Mouse (Mus musculus) stomach, postnatal 0 days (tissue): ENCODE results near the gene Kank1. TPM values are rescaled to one million over a fixed set of nuclear protein-coding genes. Genes with fewer than 3 reads are reported as not detected.

Experiments used
- ATAC-seq: fragments of 200-750 bp; cut with Nextera tagmentation; 2 replicates; pipeline ENCODE4 v1.8.0; 2017; ENCODE audit not compliant: low FRiP score, low TSS enrichment
- DNase-seq: peaks from one replicate; pipeline ENCODE4 v3.0.0-alpha.2; 2016; ENCODE audit warnings: low spot score
- H3K27ac ChIP-seq: fragments of 300-500 bp; sonication (generic); replicated peaks from 2 replicates; pipeline ENCODE4 v1.5.1; 2014; ENCODE audit warnings: mild to moderate bottlenecking, control low read depth
- H3K27me3 ChIP-seq: fragments of 300-500 bp; sonication (generic); 2 replicates; pipeline ENCODE4 v1.6.1; 2014; ENCODE audit warnings: low read length; ENCODE audit not compliant: control insufficient read depth, insufficient read depth
- H3K36me3 ChIP-seq: fragments of 300-500 bp; sonication (generic); 2 replicates; pipeline ENCODE4 v1.6.1; 2014; ENCODE audit warnings: low read length, mixed read lengths; ENCODE audit not compliant: control insufficient read depth, insufficient read depth
- H3K4me1 ChIP-seq: fragments of 300-500 bp; sonication (generic); replicated peaks from 2 replicates; pipeline ENCODE4 v1.6.1; 2014; ENCODE audit warnings: antibody characterized with exemption; ENCODE audit not compliant: control insufficient read depth, insufficient read depth
- H3K4me2 ChIP-seq: fragments of 300-500 bp; sonication (generic); replicated peaks from 2 replicates; pipeline ENCODE4 v1.6.1; 2014; ENCODE audit warnings: low read depth, mild to moderate bottlenecking, control low read depth, moderate library complexity
- H3K4me3 ChIP-seq: fragments of 300-500 bp; sonication (generic); 2 replicates; pipeline ENCODE4 v1.5.1; 2014; ENCODE audit warnings: low read depth, low read length, control low read depth
- H3K9ac ChIP-seq: fragments of 300-500 bp; sonication (generic); 2 replicates; pipeline ENCODE4 v1.6.1; 2014; ENCODE audit warnings: mild to moderate bottlenecking, low read length, control low read depth, mixed read lengths
- H3K9me3 ChIP-seq: fragments of 300-500 bp; sonication (generic); 2 replicates; pipeline ENCODE4 v1.6.1; 2016; ENCODE audit warnings: low read length; ENCODE audit not compliant: control insufficient read depth
- CTCF ChIP-seq: IDR thresholded peaks from 2 replicates; pipeline ENCODE4 v1.5.1; 2016; ENCODE audit warnings: antibody characterized with exemption, low read depth, mild to moderate bottlenecking, moderate library complexity
- EP300 ChIP-seq: optimal IDR thresholded peaks from 2 replicates; pipeline ENCODE3; 2016; ENCODE audit warnings: antibody characterized with exemption
- WGBS: fragments of 180-500 bp; shearing (Covaris S2); extraction: QIAGEN DNeasy Blood & Tissue Kit; methylation state at CpG from one replicate; pipeline ENCODE4 v1.1.7; 2014; 5-methylcytosine and 5-hydroxymethylcytosine counted together
- polyA plus RNA-seq: library from polyadenylated mRNA; unstranded; fragments of >200 nt; fragmentation: Nextera tagmentation; extraction: Ambion mirVana; gene quantifications from 2 replicates; pipeline ENCODE4 v1.2.1, GENCODE M21; 2015

Kank1 gene
- polyA plus RNA-seq, 1 experiment from 2014 or later = 24.5 TPM

- H3K36me3 ChIP-seq = no peaks in the 10 kb centered on the region
- no peak for DNase-seq
- H3K27me3 ChIP-seq = no peaks in the 10 kb centered on the region
- no peak for ATAC-seq
- H3K4me2 ChIP-seq = no peak overlapping the region
- H3K9ac ChIP-seq = no peak overlapping the region
- H3K4me3 ChIP-seq = no peak overlapping the region
- no peak for TF ChIP-seq CTCF
- TF ChIP-seq EP300 = no peak
- no peaks in the 10 kb centered on the region for H3K9me3 ChIP-seq
- 95% methylated on average over 8 of the region's 8 CpGs for WGBS
- H3K4me1 ChIP-seq = no peaks in the 10 kb centered on the region
- H3K27ac ChIP-seq = no peak overlapping the region
These were observed 9.3 kb downstream of the Kank1 start for GRCm38 (mm10) chr19:25246062-25246461.

DNA sequence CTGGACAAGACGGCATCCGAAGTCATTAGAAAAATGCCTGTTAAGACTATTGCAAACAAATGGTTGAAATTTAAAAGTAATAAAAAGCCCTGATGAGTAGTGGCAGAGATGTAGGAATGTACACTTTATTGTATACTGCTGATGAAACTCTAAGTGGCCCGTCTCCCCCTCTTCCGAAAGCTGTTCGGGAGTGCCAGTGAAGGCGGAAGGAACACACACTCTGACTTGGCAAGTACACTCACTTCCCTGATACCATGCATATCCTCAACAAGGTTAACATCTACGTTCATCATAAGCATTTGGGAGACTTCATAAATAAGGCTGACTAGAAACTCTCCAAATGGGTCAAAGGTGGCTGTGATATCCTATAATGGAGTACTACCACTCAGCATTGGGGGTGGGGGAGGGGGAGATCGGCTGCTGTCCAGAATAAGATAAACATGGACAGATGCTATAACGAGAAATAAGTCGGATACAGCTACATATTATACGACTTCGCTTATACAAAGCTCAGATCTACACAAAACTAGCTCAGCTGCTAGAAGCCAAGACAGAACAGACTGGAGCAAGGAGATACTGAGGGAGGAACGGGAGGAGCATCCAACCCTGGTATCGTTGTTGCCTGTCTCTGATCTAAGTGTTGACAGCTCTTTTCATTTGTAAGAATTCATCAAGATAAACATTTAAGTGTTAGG, 11.2 kb downstream of the Kank1 start:
- no peak for DNase-seq
- H3K4me2 ChIP-seq = no peak overlapping the region
- H3K9ac ChIP-seq = no peak overlapping the region

DNA sequence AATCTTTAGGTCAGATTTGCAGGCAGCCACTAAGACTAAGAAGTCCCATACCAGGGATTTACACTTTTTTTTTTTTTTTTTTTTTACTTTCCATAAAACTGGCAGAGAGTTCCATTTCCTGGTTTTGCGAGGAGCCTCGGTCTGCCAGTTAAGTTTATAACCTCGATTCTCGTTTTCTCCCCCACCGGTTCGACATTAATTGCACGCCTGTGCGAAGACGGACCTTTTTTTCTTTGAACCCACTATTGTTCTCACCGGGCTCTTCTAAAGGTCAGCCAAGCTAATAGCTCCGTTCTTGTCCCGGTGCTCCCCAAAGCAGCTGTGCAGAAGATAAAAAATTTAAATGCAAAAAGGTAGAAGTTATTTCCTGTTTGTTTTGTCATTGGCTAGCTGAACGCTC, 12.5 kb downstream of the Kank1 start:
- Histone ChIP-seq H3K36me3 (no peaks in the 10 kb centered on the region), H3K9me3 (no peaks in the 10 kb centered on the region), H3K4me1 (no peaks in the 10 kb centered on the region), H3K4me2 (no peak overlapping the region), H3K4me3 (no peak overlapping the region), H3K27me3 (no peaks in the 10 kb centered on the region), H3K27ac (no peak overlapping the region), H3K9ac (no peak overlapping the region)
- WGBS = 50% methylated on average over 13 of the region's 13 CpGs
- no peak for ATAC-seq
- DNase-seq = no peak
- TF ChIP-seq EP300 = no peak

More for the DNA sequence above, 11.2 kb downstream of the Kank1 start:
- H3K27ac ChIP-seq = no peak overlapping the region
- no peaks in the 10 kb centered on the region for H3K4me1 ChIP-seq
- H3K36me3 ChIP-seq = no peaks in the 10 kb centered on the region
- no peaks in the 10 kb centered on the region for H3K9me3 ChIP-seq
- ATAC-seq = no peak
- WGBS = 57% methylated on average over 14 of the region's 14 CpGs
- no peaks in the 10 kb centered on the region for H3K27me3 ChIP-seq
- TF ChIP-seq CTCF (no peak), EP300 (no peak)
- H3K4me3 ChIP-seq = no peak overlapping the region

GRCm38 (mm10) chr19:25251610-25252140, 14.9 kb downstream of the Kank1 start:
- TF ChIP-seq CTCF (no peak), EP300 (no peak)
- ATAC-seq (no peak), DNase-seq (no peak)
- Histone ChIP-seq H3K9me3 (no peaks in the 10 kb centered on the region), H3K9ac (no peak overlapping the region), H3K27ac (no peak overlapping the region), H3K27me3 (no peaks in the 10 kb centered on the region), H3K36me3 (no peaks in the 10 kb centered on the region), H3K4me2 (no peak overlapping the region), H3K4me3 (no peak overlapping the region), H3K4me1 (no peaks in the 10 kb centered on the region)
- 70% methylated on average over 3 of the region's 3 CpGs for WGBS

GRCm38 (mm10) chr19:25253198-25253597, 16.4 kb downstream of the Kank1 start:
- Histone ChIP-seq H3K27ac (no peak overlapping the region), H3K4me2 (no peak overlapping the region), H3K4me1 (no peaks in the 10 kb centered on the region), H3K9me3 (no peaks in the 10 kb centered on the region), H3K4me3 (no peak overlapping the region), H3K9ac (no peak overlapping the region), H3K27me3 (no peaks in the 10 kb centered on the region), H3K36me3 (no peaks in the 10 kb centered on the region)
- ATAC-seq (no peak), DNase-seq (no peak)
- 88% methylated on average over 6 of the region's 6 CpGs for WGBS
- no peak for TF ChIP-seq EP300

GRCm38 (mm10) chr19:25253628-25254027, 16.9 kb downstream of the Kank1 start:
- Histone ChIP-seq H3K4me2 (no peak overlapping the region), H3K27me3 (no peaks in the 10 kb centered on the region), H3K9me3 (no peaks in the 10 kb centered on the region), H3K36me3 (no peaks in the 10 kb centered on the region), H3K9ac (no peak overlapping the region), H3K4me3 (no peak overlapping the region), H3K4me1 (no peaks in the 10 kb centered on the region), H3K27ac (no peak overlapping the region)
- 93% methylated on average over 3 of the region's 3 CpGs for WGBS
- no peak for ATAC-seq
- no peak for DNase-seq
- TF ChIP-seq EP300 (no peak), CTCF (no peak)
